In genomic region chr5:100342422-100342821, GRCm38 (mm10) we compare ENCODE assay signal across 31 mouse cellular contexts.
"Had no signal": no experiment of that assay in that cellular context is flagged by ENCODE, and none has a peak within 500 bp of the region (broad histone marks: within the 10 kb centered on the region; RNA-seq: fewer than 3 reads in every experiment).

No protein-coding gene starts in this region.

- H3K4me1 ChIP-seq: hindbrain, embryonic 12.5 days; hindbrain, embryonic 13.5 days; hindbrain, embryonic 15.5 days; intestine, embryonic 15.5 days; kidney, embryonic 15.5 days had no signal

- H3K27me3 ChIP-seq: heart, embryonic 12.5 days; heart, embryonic 13.5 days; heart, embryonic 15.5 days; hindbrain, embryonic 12.5 days; hindbrain, embryonic 13.5 days; hindbrain, embryonic 15.5 days; intestine, embryonic 15.5 days; kidney, embryonic 15.5 days had no signal

- DNase-seq: heart, postnatal 10 days; heart, postnatal 14 days; heart, postnatal 36 days; heart, postnatal 4 days; kidney, adult 11 months; kidney, adult 18-20 months; kidney, adult 2 months; kidney, adult 8-10 months; kidney, adult 9 months; kidney, postnatal 10 days; kidney, postnatal 14 days; kidney, postnatal 25 days; kidney, postnatal 36 days; kidney, postnatal 4 days; layer of hippocampus, adult 9-11 months; layer of hippocampus, postnatal 36 days had no signal

- H3K27ac ChIP-seq: heart, embryonic 13.5 days; heart, embryonic 15.5 days; hindbrain, embryonic 10.5 days; hindbrain, embryonic 12.5 days; hindbrain, embryonic 13.5 days; hindbrain, embryonic 14.5 days; hindbrain, embryonic 15.5 days; hindbrain, postnatal 0 days; intestine, embryonic 15.5 days; kidney, embryonic 15.5 days; kidney, postnatal 0 days; layer of hippocampus, adult 2 months; left cerebral cortex, adult 2 months had no signal

- H3K4me2 ChIP-seq: heart, embryonic 11.5 days; heart, embryonic 12.5 days; heart, embryonic 13.5 days; heart, embryonic 15.5 days; hindbrain, embryonic 12.5 days; hindbrain, embryonic 13.5 days; hindbrain, embryonic 14.5 days; hindbrain, embryonic 15.5 days; intestine, embryonic 15.5 days; kidney, embryonic 15.5 days had no signal

- H3K36me3 ChIP-seq: heart, embryonic 12.5 days; heart, embryonic 13.5 days; heart, embryonic 15.5 days; hindbrain, embryonic 10.5 days; hindbrain, embryonic 12.5 days; hindbrain, embryonic 13.5 days; hindbrain, embryonic 15.5 days; intestine, embryonic 15.5 days; kidney, embryonic 15.5 days had no signal

- H3K9ac ChIP-seq: heart, embryonic 12.5 days; heart, embryonic 13.5 days; heart, embryonic 15.5 days; hindbrain, embryonic 12.5 days; hindbrain, embryonic 13.5 days; hindbrain, embryonic 14.5 days; hindbrain, embryonic 15.5 days; intestine, embryonic 15.5 days; kidney, embryonic 15.5 days had no signal

- H3K4me3 ChIP-seq: heart, embryonic 12.5 days; heart, embryonic 13.5 days; heart, embryonic 15.5 days; hindbrain, embryonic 10.5 days; hindbrain, embryonic 12.5 days; hindbrain, embryonic 13.5 days; hindbrain, embryonic 15.5 days; intestine, embryonic 15.5 days; kidney, embryonic 15.5 days; layer of hippocampus, adult 2 months; left cerebral cortex, adult 2 months had no signal

- H3K9me3 ChIP-seq: heart, embryonic 12.5 days; heart, embryonic 13.5 days; heart, embryonic 15.5 days; hindbrain, embryonic 10.5 days; hindbrain, embryonic 12.5 days; hindbrain, embryonic 13.5 days; hindbrain, embryonic 15.5 days; intestine, embryonic 15.5 days; kidney, embryonic 15.5 days had no signal
